Mouse (Mus musculus) neural tube, embryonic 15.5 days (tissue): Measurements from ENCODE around the gene Specc1l. TPM values are rescaled to one million over a fixed set of nuclear protein-coding genes. Genes with fewer than 3 reads are reported as not detected.

ENCODE experiments used
- ATAC-seq: fragments of 200-750 bp; cut with Nextera tagmentation; 2 replicates; pipeline ENCODE4 v1.8.0; 2017; ENCODE audit warnings: mild to moderate bottlenecking, moderate TSS enrichment, moderate library complexity; ENCODE audit not compliant: low FRiP score
- H3K27ac ChIP-seq: fragments of 300-500 bp; sonication (generic); replicated peaks from 2 replicates; pipeline ENCODE4 v1.5.1; 2015; ENCODE audit warnings: mild to moderate bottlenecking, inconsistent platforms
- H3K27me3 ChIP-seq: fragments of 300-500 bp; sonication (generic); replicated peaks from 2 replicates; pipeline ENCODE4 v1.6.1; 2015; ENCODE audit warnings: inconsistent platforms
- H3K36me3 ChIP-seq: fragments of 300-500 bp; sonication (generic); 2 replicates; pipeline ENCODE4 v1.6.1; 2015; ENCODE audit warnings: inconsistent platforms
- H3K4me1 ChIP-seq: fragments of 300-500 bp; sonication (generic); 2 replicates; pipeline ENCODE4 v1.6.1; 2015; ENCODE audit warnings: inconsistent platforms
- H3K4me2 ChIP-seq: fragments of 300-500 bp; sonication (generic); 2 replicates; pipeline ENCODE4 v1.6.1; 2015; ENCODE audit warnings: inconsistent platforms, mild to moderate bottlenecking, moderate library complexity
- H3K4me3 ChIP-seq: fragments of 300-500 bp; sonication (generic); replicated peaks from 2 replicates; pipeline ENCODE4 v1.5.1; 2015; ENCODE audit warnings: mild to moderate bottlenecking, inconsistent platforms
- H3K9ac ChIP-seq: fragments of 300-500 bp; sonication (generic); replicated peaks from 2 replicates; pipeline ENCODE4 v1.6.1; 2015; ENCODE audit warnings: mild to moderate bottlenecking, inconsistent platforms
- H3K9me3 ChIP-seq: fragments of 300-500 bp; sonication (generic); replicated peaks from 2 replicates; pipeline ENCODE4 v1.6.1; 2016; ENCODE audit warnings: inconsistent platforms
- WGBS: fragments of 180-500 bp; shearing (Covaris S2); methylation state at CpG from one replicate; pipeline ENCODE4 v1.1.7; 2015; ENCODE audit warnings: mixed read lengths; 5-methylcytosine and 5-hydroxymethylcytosine counted together
- polyA plus RNA-seq: library from polyadenylated mRNA; unstranded; fragments of >200 nt; fragmentation: Nextera tagmentation; extraction: Ambion mirVana; gene quantifications from 2 replicates; pipeline ENCODE4 v1.2.1, GENCODE M21; 2015

Specc1l gene
- polyA plus RNA-seq, 1 experiment from 2014 or later: 25.2 TPM

DNA sequence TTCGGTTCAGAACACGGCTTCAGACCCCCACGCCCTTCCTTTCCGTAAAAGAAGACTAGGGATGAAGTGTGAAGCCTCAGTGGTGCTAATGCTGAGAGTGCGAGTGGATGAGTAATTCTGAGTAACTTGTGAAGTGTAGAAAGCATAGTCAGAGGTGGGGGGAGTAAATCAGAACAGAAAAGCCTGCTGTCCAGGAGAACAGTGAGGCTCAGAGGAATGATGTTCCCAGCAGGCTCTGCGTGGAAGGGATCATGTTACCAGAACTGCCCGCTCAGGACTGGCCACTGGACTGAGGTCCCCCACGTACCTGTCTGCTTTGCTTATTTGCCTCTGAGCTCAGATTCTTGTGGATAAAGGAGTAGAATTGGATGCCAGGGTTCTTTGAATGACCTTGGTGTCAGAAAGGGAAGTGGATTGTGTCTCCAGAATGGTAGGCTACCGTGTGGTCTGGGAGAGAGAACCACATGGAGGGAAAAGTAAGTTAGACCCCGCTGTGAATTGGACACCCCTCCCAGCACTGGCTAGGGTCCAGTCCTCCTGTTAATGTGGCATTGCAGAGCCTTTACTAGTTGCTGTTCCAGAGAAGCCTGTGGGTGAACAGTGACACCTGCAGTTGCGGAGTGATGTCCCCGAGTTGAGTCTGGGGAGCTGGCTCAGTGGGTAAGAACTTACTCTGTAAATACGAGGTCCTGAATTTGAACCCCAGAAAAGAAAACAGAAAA lies 40.6 kb downstream of the Specc1l start:
- WGBS: 72% methylated on average over 13 of the region's 13 CpGs
- no peak overlapping the region for H3K27ac ChIP-seq
- ATAC-seq: no peak
- H3K9me3 ChIP-seq: no peaks in the 10 kb centered on the region
- peaks cover 17% of the 10 kb centered on the region for H3K36me3 ChIP-seq
- no peak overlapping the region for H3K9ac ChIP-seq
- no peak overlapping the region for H3K4me3 ChIP-seq
- H3K4me2 ChIP-seq: no peak overlapping the region
- no peaks in the 10 kb centered on the region for H3K4me1 ChIP-seq
- no peaks in the 10 kb centered on the region for H3K27me3 ChIP-seq

GRCm38 (mm10) chr10:75255091-75255490 lies 43.2 kb downstream of the Specc1l start:
- 68% methylated on average over 2 of the region's 2 CpGs for WGBS
- H3K27me3 ChIP-seq: no peaks in the 10 kb centered on the region
- ATAC-seq: no peak

DNA sequence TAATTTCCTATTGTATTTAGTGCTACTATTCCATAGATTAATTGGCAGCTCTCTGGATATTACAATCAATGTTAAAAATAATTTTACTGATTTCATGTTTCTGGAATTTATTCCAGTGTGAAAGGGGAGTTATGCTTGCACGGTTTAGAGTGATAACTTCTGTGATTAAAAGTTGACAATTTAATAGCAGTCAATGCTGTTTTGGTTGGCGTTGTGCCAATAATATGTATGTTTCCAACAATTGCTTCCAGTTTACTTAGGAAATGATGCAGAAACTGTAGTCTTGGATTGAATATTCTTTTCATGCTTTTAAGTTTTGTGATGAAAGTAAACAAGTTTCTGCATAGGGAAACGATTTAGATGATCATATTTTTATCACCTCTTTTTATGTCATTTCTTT lies 45.5 kb downstream of the Specc1l start:
- Histone ChIP-seq H3K27me3 (no peaks in the 10 kb centered on the region), H3K4me2 (no peak overlapping the region), H3K36me3 (peaks cover 36% of the 10 kb centered on the region), H3K4me1 (no peaks in the 10 kb centered on the region), H3K4me3 (no peak overlapping the region), H3K27ac (no peak overlapping the region), H3K9me3 (no peaks in the 10 kb centered on the region), H3K9ac (no peak overlapping the region)
- WGBS: 80% methylated on average over 3 of the region's 3 CpGs
- ATAC-seq: no peak

More at GRCm38 (mm10) chr10:75255091-75255490, 43.2 kb downstream of the Specc1l start:
- Histone ChIP-seq H3K9ac (no peak overlapping the region), H3K36me3 (peaks cover 19% of the 10 kb centered on the region), H3K4me2 (no peak overlapping the region), H3K4me1 (no peaks in the 10 kb centered on the region), H3K27ac (no peak overlapping the region), H3K4me3 (no peak overlapping the region), H3K9me3 (no peaks in the 10 kb centered on the region)

GRCm38 (mm10) chr10:75258241-75258640 lies 46.4 kb downstream of the Specc1l start:
- 49% methylated on average over 5 of the region's 5 CpGs for WGBS
- no peak overlapping the region for H3K4me3 ChIP-seq
- H3K4me1 ChIP-seq: no peaks in the 10 kb centered on the region
- H3K4me2 ChIP-seq: no peak overlapping the region
- H3K9me3 ChIP-seq: no peaks in the 10 kb centered on the region
- H3K9ac ChIP-seq: no peak overlapping the region
- H3K36me3 ChIP-seq: peaks cover 44% of the 10 kb centered on the region
- H3K27ac ChIP-seq: no peak overlapping the region
- ATAC-seq: no peak
- H3K27me3 ChIP-seq: no peaks in the 10 kb centered on the region

DNA sequence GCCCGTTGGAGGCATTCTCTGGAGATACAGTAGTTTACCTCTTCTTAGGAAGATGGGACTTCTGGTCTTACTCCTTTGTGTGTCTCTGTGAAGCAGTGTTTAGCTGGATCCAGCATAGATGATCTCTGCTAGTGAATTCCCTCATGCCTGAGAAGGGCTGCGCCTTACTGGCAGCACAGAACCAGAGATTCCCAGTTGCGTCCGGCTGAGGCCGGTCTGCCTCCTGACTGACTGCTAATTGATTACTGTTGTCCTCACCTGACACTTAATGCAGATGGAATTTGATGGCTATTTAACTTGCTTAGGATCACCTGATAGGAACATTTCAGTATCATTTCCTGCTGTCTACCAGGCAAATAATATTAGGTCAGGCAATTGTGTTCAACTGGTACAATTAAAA lies 49.4 kb downstream of the Specc1l start:
- H3K4me2 ChIP-seq: no peak overlapping the region
- H3K9ac ChIP-seq: no peak overlapping the region
- no peaks in the 10 kb centered on the region for H3K9me3 ChIP-seq
- H3K4me1 ChIP-seq: no peaks in the 10 kb centered on the region
- H3K27me3 ChIP-seq: no peaks in the 10 kb centered on the region
- peaks cover 57% of the 10 kb centered on the region for H3K36me3 ChIP-seq
- WGBS: 95% methylated on average over 5 of the region's 5 CpGs
- no peak overlapping the region for H3K4me3 ChIP-seq
- H3K27ac ChIP-seq: no peak overlapping the region
- no peak for ATAC-seq

DNA sequence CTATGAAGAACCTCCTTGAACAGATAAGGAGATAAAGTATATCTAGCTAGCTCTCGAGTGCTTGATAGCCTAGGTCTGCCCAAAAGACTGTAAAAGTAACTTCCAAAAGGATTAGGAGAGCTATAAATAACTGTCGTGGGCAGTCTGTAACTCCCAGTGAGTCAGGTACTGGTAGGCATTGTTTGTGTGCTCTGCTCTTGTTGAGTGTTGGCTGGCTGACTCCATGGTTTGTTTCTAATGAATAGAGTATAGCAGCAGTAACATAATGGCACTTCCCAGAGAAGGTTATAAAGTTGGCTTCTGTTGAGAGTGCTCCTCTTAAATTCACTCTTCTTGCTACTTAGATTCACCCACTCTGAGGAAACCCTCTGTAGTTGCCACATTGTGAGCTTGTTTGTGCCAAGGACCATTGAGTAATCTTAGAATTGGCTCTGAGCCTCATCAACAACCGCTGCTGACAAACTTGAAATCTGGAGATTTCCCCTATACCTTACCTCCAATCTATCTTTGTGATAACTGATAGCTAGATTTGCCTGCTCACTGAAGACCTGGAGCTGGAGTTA lies 53.2 kb downstream of the Specc1l start:
- Histone ChIP-seq H3K27ac (peak overlapping the region; percentile 0; the same call in 1 of the 2 replicates), H3K9me3 (no peaks in the 10 kb centered on the region), H3K4me3 (no peak overlapping the region), H3K27me3 (no peaks in the 10 kb centered on the region), H3K4me1 (no peaks in the 10 kb centered on the region), H3K4me2 (no peak overlapping the region), H3K9ac (no peak overlapping the region), H3K36me3 (peaks cover 65% of the 10 kb centered on the region)
- WGBS: 36% methylated on average over 3 of the region's 3 CpGs
- ATAC-seq: no peak

DNA sequence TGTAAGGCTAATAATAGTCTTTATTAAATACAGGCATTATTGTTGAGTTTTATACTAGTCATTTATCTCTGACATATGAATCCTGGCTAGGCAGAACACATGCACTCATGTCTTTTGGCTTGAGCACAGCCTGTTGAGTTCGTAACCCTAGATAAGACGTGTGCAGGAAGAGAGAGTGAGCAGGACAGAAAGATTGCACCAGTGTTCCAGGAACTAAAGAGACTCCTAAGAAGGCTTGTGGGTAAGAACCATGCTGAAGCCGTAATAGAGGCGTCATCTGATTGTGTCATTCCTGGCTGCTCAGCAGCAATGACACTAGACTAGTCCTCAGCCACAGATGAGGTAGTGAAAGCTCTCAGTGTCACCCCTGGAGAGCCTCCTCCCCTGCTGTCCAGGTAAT lies 61.1 kb downstream of the Specc1l start:
- peaks cover 54% of the 10 kb centered on the region for H3K36me3 ChIP-seq
- H3K27ac ChIP-seq: no peak overlapping the region
- no peaks in the 10 kb centered on the region for H3K4me1 ChIP-seq
- H3K4me3 ChIP-seq: no peak overlapping the region
- 94% methylated on average over 4 of the region's 4 CpGs for WGBS
- no peak overlapping the region for H3K4me2 ChIP-seq
- no peak overlapping the region for H3K9ac ChIP-seq
- ATAC-seq: no peak
- no peaks in the 10 kb centered on the region for H3K9me3 ChIP-seq
- H3K27me3 ChIP-seq: no peaks in the 10 kb centered on the region

GRCm38 (mm10) chr10:75276427-75277013 lies 64.6 kb downstream of the Specc1l start:
- Histone ChIP-seq H3K9ac (no peak overlapping the region), H3K4me1 (no peaks in the 10 kb centered on the region), H3K9me3 (no peaks in the 10 kb centered on the region), H3K36me3 (peaks cover 55% of the 10 kb centered on the region), H3K27ac (no peak overlapping the region), H3K4me3 (no peak overlapping the region), H3K27me3 (no peaks in the 10 kb centered on the region), H3K4me2 (no peak overlapping the region)
- WGBS: 94% methylated on average over 12 of the region's 12 CpGs
- no peak for ATAC-seq

GRCm38 (mm10) chr10:75277501-75277900 lies 65.6 kb downstream of the Specc1l start:
- H3K27me3 ChIP-seq: no peaks in the 10 kb centered on the region
- no peak overlapping the region for H3K9ac ChIP-seq
- WGBS: 83% methylated on average over 1 of the region's 1 CpGs
- H3K9me3 ChIP-seq: no peaks in the 10 kb centered on the region
- H3K36me3 ChIP-seq: peaks cover 52% of the 10 kb centered on the region
- no peak overlapping the region for H3K4me3 ChIP-seq
- no peaks in the 10 kb centered on the region for H3K4me1 ChIP-seq
- H3K27ac ChIP-seq: no peak overlapping the region
- no peak for ATAC-seq
- H3K4me2 ChIP-seq: no peak overlapping the region

DNA sequence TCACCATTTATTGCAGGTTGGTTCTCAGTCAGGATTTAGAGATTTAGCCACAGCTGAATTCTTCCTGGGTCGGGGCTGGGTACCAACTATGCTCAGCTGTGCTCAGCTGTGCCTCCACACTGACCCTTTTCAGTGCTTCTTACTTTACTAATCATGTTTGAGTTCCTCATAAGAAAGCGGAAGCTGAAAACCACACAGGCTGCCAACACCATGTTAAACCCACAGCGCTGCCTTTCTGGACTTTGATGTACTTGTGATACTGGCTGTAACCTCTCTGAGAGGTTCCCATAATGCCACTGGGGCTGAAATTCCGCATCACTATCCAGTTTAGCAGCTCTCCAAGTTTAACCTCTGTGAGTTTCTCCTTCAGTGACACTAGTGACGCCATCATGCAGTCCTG lies 70.8 kb downstream of the Specc1l start:
- 86% methylated on average over 5 of the region's 5 CpGs for WGBS

GRCm38 (mm10) chr10:75283821-75284220 lies 71.9 kb downstream of the Specc1l start:
- Histone ChIP-seq H3K9me3 (no peaks in the 10 kb centered on the region), H3K9ac (no peak overlapping the region), H3K4me1 (no peaks in the 10 kb centered on the region; the same call in 1 of the 2 replicates), H3K4me3 (no peak overlapping the region), H3K27ac (no peak overlapping the region), H3K36me3 (peaks cover 40% of the 10 kb centered on the region), H3K4me2 (no peak overlapping the region), H3K27me3 (no peaks in the 10 kb centered on the region)
- no peak for ATAC-seq
- 89% methylated on average over 3 of the region's 3 CpGs for WGBS

More for the DNA sequence above, 70.8 kb downstream of the Specc1l start:
- Histone ChIP-seq H3K4me3 (no peak overlapping the region), H3K4me2 (no peak overlapping the region), H3K27ac (no peak overlapping the region), H3K9ac (no peak overlapping the region), H3K27me3 (no peaks in the 10 kb centered on the region), H3K36me3 (peaks cover 39% of the 10 kb centered on the region), H3K9me3 (no peaks in the 10 kb centered on the region), H3K4me1 (no peaks in the 10 kb centered on the region)
- no peak for ATAC-seq

- Histone ChIP-seq H3K9ac (no peak overlapping the region), H3K27ac (no peak overlapping the region), H3K9me3 (no peaks in the 10 kb centered on the region), H3K27me3 (no peaks in the 10 kb centered on the region), H3K36me3 (peaks cover 23% of the 10 kb centered on the region), H3K4me3 (no peak overlapping the region), H3K4me2 (no peak overlapping the region), H3K4me1 (no peaks in the 10 kb centered on the region; the same call in 1 of the 2 replicates)
- ATAC-seq: no peak
- WGBS: 80% methylated on average over 7 of the region's 7 CpGs
Measured at GRCm38 (mm10) chr10:75288579-75288978, 76.7 kb downstream of the Specc1l start.
